8 mouse cellular contexts compared by ENCODE assay signal in genomic region chr3:30506329-30507027, GRCm38 (mm10). TPM values are rescaled to one million over a fixed set of nuclear protein-coding genes. Genes with fewer than 3 reads are reported as not detected.
DNase-seq lines count a peak whose midpoint lies in the region; ATAC-seq and TF ChIP-seq lines count a peak whose summit lies in the region.

No protein-coding gene starts in this region.

- no peak overlapping the region for H3K4me3 ChIP-seq in liver, adult 2 months (ENCODE audit: insufficient read depth, low read depth, low read length)
- H3K4me3 ChIP-seq in forebrain, embryonic 12.5 days (replicated peaks) = peak overlapping the region; percentile 69
- peak overlapping the region; percentile 77 for H3K4me3 ChIP-seq in limb, embryonic 11.5 days (ENCODE audit: low read depth, low read length)
- peak overlapping the region; percentile 65 for H3K4me3 ChIP-seq in small intestine, adult 2 months (ENCODE audit: low read depth, low read length)

- WGBS in liver, adult 2 months = 11% methylated on average over 17 of the region's 17 CpGs
- WGBS in forebrain, embryonic 12.5 days = 4% methylated on average over 17 of the region's 17 CpGs
- WGBS in limb, embryonic 11.5 days = 1% methylated on average over 17 of the region's 17 CpGs
- WGBS in small intestine, adult 2 months = 14% methylated on average over 17 of the region's 17 CpGs

- no peaks in the 10 kb centered on the region for H3K79me2 ChIP-seq in liver, adult 2 months (ENCODE audit: control insufficient read depth, insufficient read depth, low read length)

- H3K9ac ChIP-seq in liver, adult 2 months (ENCODE audit: low read depth, low read length) = no peak overlapping the region
- H3K9ac ChIP-seq in forebrain, embryonic 12.5 days = peak overlapping the region; percentile 70; the same call in 1 of the 2 replicates
- peak overlapping the region; percentile 98 for H3K9ac ChIP-seq in limb, embryonic 11.5 days (ENCODE audit: low read length)

- H3K4me1 ChIP-seq in liver, adult 2 months (ENCODE audit: control insufficient read depth, insufficient read depth, low read length) = no peaks in the 10 kb centered on the region
- peaks cover 61% of the 10 kb centered on the region for H3K4me1 ChIP-seq in forebrain, embryonic 12.5 days
- peaks cover 37% of the 10 kb centered on the region for H3K4me1 ChIP-seq in limb, embryonic 11.5 days (ENCODE audit: control insufficient read depth, insufficient read depth, low read length)
- H3K4me1 ChIP-seq in small intestine, adult 2 months (ENCODE audit: control insufficient read depth, insufficient read depth, insufficient read length, low read length) = peaks cover 12% of the 10 kb centered on the region

- peaks cover 33% of the 10 kb centered on the region for H3K27me3 ChIP-seq in liver, adult 2 months (ENCODE audit: control insufficient read depth, insufficient read depth, low read length)
- H3K27me3 ChIP-seq in forebrain, embryonic 12.5 days = peaks cover 58% of the 10 kb centered on the region
- no peaks in the 10 kb centered on the region for H3K27me3 ChIP-seq in limb, embryonic 11.5 days (ENCODE audit: control insufficient read depth, insufficient read depth, low read length)
- H3K27me3 ChIP-seq in small intestine, adult 2 months (ENCODE audit: control insufficient read depth, insufficient read depth, low read length) = peaks cover 68% of the 10 kb centered on the region

- H3K36me3 ChIP-seq in liver, adult 2 months (ENCODE audit: control insufficient read depth, insufficient read depth, low read length) = no peaks in the 10 kb centered on the region
- no peaks in the 10 kb centered on the region for H3K36me3 ChIP-seq in forebrain, embryonic 12.5 days (replicated peaks)
- no peaks in the 10 kb centered on the region for H3K36me3 ChIP-seq in limb, embryonic 11.5 days (ENCODE audit: control insufficient read depth, insufficient read depth, low read length)
- no peaks in the 10 kb centered on the region for H3K36me3 ChIP-seq in small intestine, adult 2 months (ENCODE audit: control insufficient read depth, insufficient read depth, low read length)

- DNase-seq in liver, adult 2 months (ENCODE audit: extremely low read depth, low read depth, low spot score) = peak; percentile 12
- DNase-seq in liver = no peak
- DNase-seq in limb, embryonic 11.5 days (ENCODE audit: low spot score) = no peak
- DNase-seq in right cerebral cortex, postnatal 14 days = no peak
- DNase-seq in thymus, postnatal 4 days = no peak
- DNase-seq in layer of hippocampus, adult 18-20 months (ENCODE audit: low spot score in 2 of 2) = no peak

- no peak for TF ChIP-seq POLR2A in liver, adult 2 months (IDR thresholded peaks at IDR 0.05; ENCODE audit: extremely low read depth, insufficient read depth, low read length)
- no peak for TF ChIP-seq POLR2A in small intestine, adult 2 months (IDR thresholded peaks at IDR 0.05; ENCODE audit: low read depth, low read length)

- ATAC-seq in forebrain, embryonic 12.5 days (ENCODE audit: low FRiP score) = no peak
- ATAC-seq in limb, embryonic 11.5 days (ENCODE audit: insufficient number of reproducible peaks, low FRiP score, low TSS enrichment, low read depth) = no peak

- no peaks in the 10 kb centered on the region for H3K9me3 ChIP-seq in forebrain, embryonic 12.5 days
- no peaks in the 10 kb centered on the region for H3K9me3 ChIP-seq in limb, embryonic 11.5 days (ENCODE audit: control insufficient read depth, low read length)

- H3K27ac ChIP-seq in liver, adult 2 months (replicated peaks; ENCODE audit: insufficient read depth, low read depth, low read length) = no peak overlapping the region
- peak overlapping the region; percentile 85 for H3K27ac ChIP-seq in forebrain, embryonic 12.5 days
- peak overlapping the region; percentile 100 for H3K27ac ChIP-seq in limb, embryonic 11.5 days (replicated peaks; ENCODE audit: low read depth, low read length)
- no peak overlapping the region for H3K27ac ChIP-seq in small intestine, adult 2 months (ENCODE audit: insufficient read depth, low read depth, low read length)

- TF ChIP-seq CTCF in liver, adult 2 months (IDR thresholded peaks at IDR 0.05; ENCODE audit: low read depth, low read length) = no peak
- TF ChIP-seq CTCF in small intestine, adult 2 months (IDR thresholded peaks at IDR 0.05; ENCODE audit: extremely low read depth, insufficient read length, insufficient replicate concordance, low read depth, low read length) = no peak

- peak overlapping the region; percentile 83 for H3K4me2 ChIP-seq in forebrain, embryonic 12.5 days
- H3K4me2 ChIP-seq in limb, embryonic 11.5 days (ENCODE audit: low read depth, severe bottlenecking) = peak overlapping the region; percentile 90

RNA-seq across cellular contexts. Expression of gene Mecom, which starts 41.3 kb away (rescaled TPM):
- total RNA-seq in liver, adult 2 months (2014; rRNA removed) = 1.4 and 3.0 TPM in 2 replicates
- polyA plus RNA-seq in liver, adult 2 months (2012; rRNA removed) = 0.26 and 0.39 TPM in 2 replicates
- polyA plus RNA-seq in forebrain, embryonic 12.5 days (2016; fragmentation: Nextera tagmentation; extraction: Ambion mirVana) = 12.1 and 12.2 TPM in 2 replicates
- polyA plus RNA-seq in limb, embryonic 11.5 days (2014; fragmentation: Nextera tagmentation; extraction: Ambion mirVana) = 218 and 228 TPM in 2 replicates
- 2.6 and 2.8 TPM in 2 replicates for polyA plus RNA-seq in small intestine, adult 2 months (2012; rRNA removed)
- total RNA-seq in layer of hippocampus, adult 18-20 months (2021) = 1 to 10 TPM; 2.4 to 3.1 TPM

Comparison
In these comparisons a context has a peak if more than half of its experiments do, and no peak if none do; other contexts are left out.
1. H3K27ac ChIP-seq: peak in forebrain, embryonic 12.5 days (single experiment) and limb, embryonic 11.5 days (single experiment); none in liver, adult 2 months (single experiment) and small intestine, adult 2 months (single experiment).
2. RNA of gene Mecom, which starts 41.3 kb away (polyA plus RNA-seq): 218 to 228 TPM in limb, embryonic 11.5 days; 12.1 to 12.2 TPM in forebrain, embryonic 12.5 days, 2.6 to 2.8 TPM in small intestine, adult 2 months and 0.26 to 0.39 TPM in liver, adult 2 months; every median in the first group is over 10 times any median in the second.